Mouse (Mus musculus): ENCODE results near the gene Srp9.

DNA sequence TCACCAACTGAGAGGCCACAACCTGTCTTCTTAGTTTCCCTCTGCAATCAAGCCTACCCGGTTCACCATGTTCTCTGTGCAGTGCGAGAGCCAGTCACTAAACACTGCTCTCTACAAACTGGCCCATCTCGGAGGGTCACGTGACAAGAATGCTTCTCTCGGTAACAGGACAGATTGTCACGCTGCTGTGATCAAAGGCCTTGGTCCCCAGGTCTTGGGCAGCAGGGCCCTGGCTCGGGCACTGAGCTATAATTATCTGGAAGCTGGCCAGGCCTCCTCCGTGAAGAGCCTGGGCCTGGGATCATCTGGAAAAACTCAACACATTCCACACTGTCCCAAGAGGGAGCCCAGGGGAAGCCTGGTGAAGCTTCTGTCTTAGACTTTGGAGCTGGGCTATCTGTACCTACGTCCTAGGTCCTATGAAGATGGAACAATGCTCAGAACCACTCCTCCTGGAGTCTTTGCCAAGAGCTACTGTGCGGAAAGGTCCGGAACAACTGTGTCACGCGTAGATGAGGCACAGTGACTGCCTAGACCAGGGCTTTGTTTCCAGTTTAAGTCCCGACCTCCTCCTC is 35.6 kb upstream of the Srp9 start:
- TF ChIP-seq GATA1 (IDR thresholded peaks at IDR 0.05; ENCODE audit: borderline replicate concordance, low read length) (no peak), CTCF (IDR thresholded peaks at IDR 0.05; ENCODE audit: low read depth, low read length) (no peak)

Data from G1E (cell line).